Mouse (Mus musculus): ENCODE results near the gene Cacna2d2. TPM values are rescaled to one million over a fixed set of nuclear protein-coding genes. Genes with fewer than 3 reads are reported as not detected.
A peak's percentile ranks its signal among the peaks of the same experiment; 100 is the strongest.

The Cacna2d2 gene
- polyA plus RNA-seq, 1 experiment from 2014 or later = 0.76 TPM

- no peaks in the 10 kb centered on the region for H3K9me3 ChIP-seq
- H3K4me3 ChIP-seq = no peak overlapping the region
- no peaks in the 10 kb centered on the region for H3K27me3 ChIP-seq
- H3K27ac ChIP-seq = peak overlapping the region; percentile 83
- peak overlapping the region; percentile 72; the same call in 1 of the 2 replicates for H3K9ac ChIP-seq
- peak overlapping the region; percentile 64 for H3K4me2 ChIP-seq
- 72% methylated on average over 14 of the region's 14 CpGs for WGBS
- H3K4me1 ChIP-seq = peaks cover 58% of the 10 kb centered on the region
- peaks cover 38% of the 10 kb centered on the region for H3K36me3 ChIP-seq
- ATAC-seq (ENCODE audit: insufficient number of reproducible peaks, insufficient read depth, low FRiP score, low TSS enrichment, low read depth) = no peak
Observed at GRCm38 (mm10) chr9:107575579-107576356, 176.4 kb downstream of the Cacna2d2 start.

GRCm38 (mm10) chr9:107576357-107577107 lies 177.1 kb downstream of the Cacna2d2 start, which contains the start of gene Hyal1:
Hyal1 (plus strand) TSS chr9:107576927.
- WGBS = 16% methylated on average over 16 of the region's 16 CpGs
- H3K9me3 ChIP-seq = no peaks in the 10 kb centered on the region
- H3K4me1 ChIP-seq = peaks cover 55% of the 10 kb centered on the region
- peak within 1 kb of the TSS; percentile 47 for H3K4me3 ChIP-seq
- ATAC-seq (ENCODE audit: insufficient number of reproducible peaks, insufficient read depth, low FRiP score, low TSS enrichment, low read depth) = peak; percentile 66
- no peaks in the 10 kb centered on the region for H3K27me3 ChIP-seq
- peak within 1 kb of the TSS; percentile 83 for H3K27ac ChIP-seq
- peaks cover 30% of the 10 kb centered on the region for H3K36me3 ChIP-seq
- peak within 1 kb of the TSS; percentile 64 for H3K4me2 ChIP-seq
- peak within 1 kb of the TSS; percentile 72 for H3K9ac ChIP-seq

GRCm38 (mm10) chr9:107577871-107578270 lies 178.5 kb downstream of the Cacna2d2 start:
- peak overlapping the region; percentile 64 for H3K4me2 ChIP-seq
- ATAC-seq (ENCODE audit: insufficient number of reproducible peaks, insufficient read depth, low FRiP score, low TSS enrichment, low read depth) = no peak
- peaks cover 22% of the 10 kb centered on the region for H3K36me3 ChIP-seq
- H3K9ac ChIP-seq = no peak overlapping the region
- WGBS = 89% methylated on average over 10 of the region's 10 CpGs
- no peak overlapping the region for H3K4me3 ChIP-seq
- H3K4me1 ChIP-seq = peaks cover 54% of the 10 kb centered on the region
- H3K27ac ChIP-seq = no peak overlapping the region
- H3K27me3 ChIP-seq = no peaks in the 10 kb centered on the region
- H3K9me3 ChIP-seq = no peaks in the 10 kb centered on the region

GRCm38 (mm10) chr9:107578587-107578986 lies 179.2 kb downstream of the Cacna2d2 start, which contains the start of gene Naa80:
Naa80 (plus strand) TSS chr9:107578887.
- 76% methylated on average over 3 of the region's 3 CpGs for WGBS
- peaks cover 22% of the 10 kb centered on the region for H3K36me3 ChIP-seq
- H3K27ac ChIP-seq = peak within 1 kb of the TSS; percentile 96; the same call in 1 of the 2 replicates
- ATAC-seq (ENCODE audit: insufficient number of reproducible peaks, insufficient read depth, low FRiP score, low TSS enrichment, low read depth) = no peak
- H3K27me3 ChIP-seq = no peaks in the 10 kb centered on the region
- H3K4me3 ChIP-seq = 0 out of 2 replicates have a peak within 1 kb of the TSS, but pooled peaks have one; percentile 6
- peak within 1 kb of the TSS; percentile 93 for H3K4me2 ChIP-seq
- no peaks in the 10 kb centered on the region for H3K9me3 ChIP-seq
- peak within 1 kb of the TSS; percentile 83 for H3K9ac ChIP-seq
- H3K4me1 ChIP-seq = peaks cover 54% of the 10 kb centered on the region

Other genes starting within 250 kb of the Cacna2d2 start
- gene Dock3, start 167.7 kb upstream of the Cacna2d2 start, polyA plus RNA-seq (2015; fragmentation: Nextera tagmentation; extraction: Ambion mirVana) = 0.77 and 1.3 TPM in 2 replicates
- 7.6 and 10.7 TPM in 2 replicates for gene Mapkapk3, start 109.7 kb upstream of the Cacna2d2 start, polyA plus RNA-seq (2015; fragmentation: Nextera tagmentation; extraction: Ambion mirVana)
- gene Cish, start 103.6 kb upstream of the Cacna2d2 start, polyA plus RNA-seq (2015; fragmentation: Nextera tagmentation; extraction: Ambion mirVana) = 9.3 and 12.4 TPM in 2 replicates
- 11.4 and 12.1 TPM in 2 replicates for gene Hemk1, start 61.3 kb upstream of the Cacna2d2 start, polyA plus RNA-seq (2015; fragmentation: Nextera tagmentation; extraction: Ambion mirVana)
- 1.2 and 1.5 TPM in 2 replicates for gene 6430571L13Rik, start 59.0 kb upstream of the Cacna2d2 start, polyA plus RNA-seq (2015; fragmentation: Nextera tagmentation; extraction: Ambion mirVana)
- 46.2 and 46.9 TPM in 2 replicates for gene Tmem115, start 134.3 kb downstream of the Cacna2d2 start, polyA plus RNA-seq (2015; fragmentation: Nextera tagmentation; extraction: Ambion mirVana)
- gene Cyb561d2, start 142.6 kb downstream of the Cacna2d2 start, polyA plus RNA-seq (2015; fragmentation: Nextera tagmentation; extraction: Ambion mirVana) = 21.8 and 26.1 TPM in 2 replicates
- 44.3 and 47.2 TPM in 2 replicates for gene Nprl2, start 142.6 kb downstream of the Cacna2d2 start, polyA plus RNA-seq (2015; fragmentation: Nextera tagmentation; extraction: Ambion mirVana)
- 2.1 and 2.2 TPM in 2 replicates for gene Zmynd10, start 147.7 kb downstream of the Cacna2d2 start, polyA plus RNA-seq (2015; fragmentation: Nextera tagmentation; extraction: Ambion mirVana)
- gene Rassf1, start 151.9 kb downstream of the Cacna2d2 start, polyA plus RNA-seq (2015; fragmentation: Nextera tagmentation; extraction: Ambion mirVana) = 65.2 and 68.5 TPM in 2 replicates
- gene Tusc2, start 163.6 kb downstream of the Cacna2d2 start, polyA plus RNA-seq (2015; fragmentation: Nextera tagmentation; extraction: Ambion mirVana) = 35.9 and 42.9 TPM in 2 replicates
- 118 TPM in 2 replicates for gene Hyal2, start 168.3 kb downstream of the Cacna2d2 start, polyA plus RNA-seq (2015; fragmentation: Nextera tagmentation; extraction: Ambion mirVana)
- gene Hyal1, start 177.3 kb downstream of the Cacna2d2 start, polyA plus RNA-seq (2015; fragmentation: Nextera tagmentation; extraction: Ambion mirVana) = 13.8 and 15.0 TPM in 2 replicates
- gene Naa80, start 179.3 kb downstream of the Cacna2d2 start, polyA plus RNA-seq (2015; fragmentation: Nextera tagmentation; extraction: Ambion mirVana) = 21.8 and 22.5 TPM in 2 replicates
- gene Hyal3, start 181.2 kb downstream of the Cacna2d2 start, polyA plus RNA-seq (2015; fragmentation: Nextera tagmentation; extraction: Ambion mirVana) = 1.6 and 2.8 TPM in 2 replicates
- 39.3 and 54.2 TPM in 2 replicates for gene Ifrd2, start 188.0 kb downstream of the Cacna2d2 start, polyA plus RNA-seq (2015; fragmentation: Nextera tagmentation; extraction: Ambion mirVana)
- gene Sema3b, start 209.6 kb downstream of the Cacna2d2 start, polyA plus RNA-seq (2015; fragmentation: Nextera tagmentation; extraction: Ambion mirVana) = 8.4 and 8.6 TPM in 2 replicates
- gene Gnai2, start 235.8 kb downstream of the Cacna2d2 start, polyA plus RNA-seq (2015; fragmentation: Nextera tagmentation; extraction: Ambion mirVana) = 446 and 470 TPM in 2 replicates